Mouse (Mus musculus) kidney, adult 18-20 months (tissue): Measurements from ENCODE around the gene Naaladl2.

Source experiments
- DNase-seq: peaks from one replicate; pipeline ENCODE4 v3.0.0; 2021

The Naaladl2 gene

GRCm38 (mm10) chr3:24670500-24670899 is 473.6 kb downstream of the Naaladl2 start:
- DNase-seq: no peak

GRCm38 (mm10) chr3:24668052-24668916 is 475.8 kb downstream of the Naaladl2 start:
- no peak for DNase-seq

DNA sequence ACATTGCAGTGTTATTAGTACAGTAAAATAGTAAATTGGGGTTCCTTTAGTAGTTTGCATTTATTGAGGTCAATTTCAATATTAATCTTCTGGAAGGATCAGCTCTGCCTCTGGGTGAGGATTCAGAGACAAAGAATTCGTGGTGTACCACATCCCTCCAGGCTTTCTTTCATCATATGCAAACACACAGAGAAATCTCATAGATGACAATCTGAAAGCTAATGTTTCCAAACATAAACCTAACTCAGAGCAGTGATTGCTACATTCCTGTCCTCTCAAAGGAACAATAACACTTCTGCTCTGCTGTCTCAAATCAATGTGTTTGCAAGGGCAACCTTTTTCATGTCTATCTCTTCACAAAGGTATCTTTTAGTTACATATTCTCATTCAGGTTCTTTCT is 478.7 kb downstream of the Naaladl2 start:
- no peak for DNase-seq

DNA sequence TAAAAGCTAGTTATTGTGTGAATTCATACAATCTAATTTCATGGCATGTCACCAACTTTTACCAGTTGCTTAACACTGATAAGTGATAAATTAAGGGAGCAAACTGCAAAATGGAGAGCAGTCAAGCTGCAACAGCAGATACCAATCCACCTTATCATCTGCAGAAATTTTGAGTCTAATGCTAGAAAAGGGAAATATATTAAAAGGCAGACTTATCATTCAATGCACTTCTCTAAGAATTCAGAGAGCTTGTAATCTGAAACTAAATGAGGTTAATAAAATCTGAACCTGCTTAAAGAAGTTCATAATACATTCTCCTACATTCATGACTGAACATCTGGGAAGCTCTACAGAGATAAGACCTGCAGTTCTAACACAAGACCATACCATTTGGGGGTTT is 480.3 kb downstream of the Naaladl2 start:
- DNase-seq: no peak

- no peak for DNase-seq
These were observed 514.0 kb downstream of the Naaladl2 start for GRCm38 (mm10) chr3:24630032-24630431.

- peak; percentile 5 for DNase-seq
These were observed 538.6 kb downstream of the Naaladl2 start for GRCm38 (mm10) chr3:24605485-24605884.

- DNase-seq: no peak
These were observed 539.2 kb downstream of the Naaladl2 start for GRCm38 (mm10) chr3:24604791-24605320.

GRCm38 (mm10) chr3:24595447-24595846 is 548.6 kb downstream of the Naaladl2 start:
- no peak for DNase-seq

- no peak for DNase-seq
These were observed 587.4 kb downstream of the Naaladl2 start for GRCm38 (mm10) chr3:24556617-24557016.

DNA sequence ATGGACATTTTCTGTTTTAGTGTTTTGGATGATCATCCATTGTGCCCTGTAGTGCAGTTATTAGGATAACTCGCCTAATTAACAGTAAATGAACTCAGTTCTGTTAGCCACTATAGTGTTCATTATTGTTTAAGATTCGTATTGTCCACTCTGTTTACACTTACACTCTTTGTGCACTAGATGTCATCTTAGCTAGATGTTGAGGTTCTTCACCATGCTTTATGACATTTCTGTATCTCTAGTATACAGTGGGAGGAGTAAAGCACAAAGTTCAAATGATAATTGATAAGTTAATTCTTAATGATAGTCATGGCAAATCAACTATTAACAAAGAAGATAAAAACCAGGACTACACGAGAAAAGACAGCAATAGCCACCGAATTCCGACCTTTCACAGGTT is 590.4 kb downstream of the Naaladl2 start:
- no peak for DNase-seq

- no peak for DNase-seq
These were observed 591.4 kb downstream of the Naaladl2 start for GRCm38 (mm10) chr3:24552631-24553030.

DNA sequence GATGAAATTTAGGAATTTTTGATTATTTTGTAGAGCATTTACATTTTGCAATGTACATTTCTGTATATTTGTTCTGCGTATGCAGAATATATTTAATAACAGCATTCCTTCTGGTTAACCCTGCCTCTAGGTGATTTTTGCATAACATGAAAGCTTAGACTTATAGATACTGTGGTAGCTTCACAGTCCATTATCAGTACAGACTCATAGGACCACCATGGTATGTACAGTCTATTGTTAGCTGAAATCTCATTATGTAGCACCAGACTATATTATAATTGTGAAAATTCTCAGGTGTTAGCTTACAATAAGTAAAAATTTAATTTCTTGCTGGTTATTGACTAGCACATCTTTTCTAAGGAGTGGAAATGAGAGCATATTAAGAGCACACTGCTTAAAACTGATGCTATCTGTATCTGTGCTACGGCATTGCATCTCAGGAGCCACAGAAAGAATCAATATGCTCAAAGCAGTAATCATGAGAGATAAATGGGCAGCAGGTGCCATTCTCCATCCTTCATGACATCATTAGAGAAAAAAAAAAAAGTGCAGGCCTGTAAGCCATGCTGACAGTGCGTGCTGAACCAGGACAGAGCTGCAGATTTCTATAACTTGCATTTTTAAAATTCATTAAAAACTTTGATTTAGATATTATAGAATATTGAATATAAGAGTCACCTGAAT is 610.1 kb downstream of the Naaladl2 start:
- DNase-seq: no peak

GRCm38 (mm10) chr3:24514918-24515317 is 629.1 kb downstream of the Naaladl2 start:
- no peak for DNase-seq

GRCm38 (mm10) chr3:24486456-24487112 is 657.5 kb downstream of the Naaladl2 start:
- no peak for DNase-seq

GRCm38 (mm10) chr3:24463941-24464340 is 680.1 kb downstream of the Naaladl2 start:
- DNase-seq: no peak

- no peak for DNase-seq
These were observed 703.4 kb downstream of the Naaladl2 start for GRCm38 (mm10) chr3:24440621-24441020.

- no peak for DNase-seq
These were observed 711.3 kb downstream of the Naaladl2 start for GRCm38 (mm10) chr3:24432761-24433160.

GRCm38 (mm10) chr3:24391737-24392136 is 752.3 kb downstream of the Naaladl2 start:
- no peak for DNase-seq

DNA sequence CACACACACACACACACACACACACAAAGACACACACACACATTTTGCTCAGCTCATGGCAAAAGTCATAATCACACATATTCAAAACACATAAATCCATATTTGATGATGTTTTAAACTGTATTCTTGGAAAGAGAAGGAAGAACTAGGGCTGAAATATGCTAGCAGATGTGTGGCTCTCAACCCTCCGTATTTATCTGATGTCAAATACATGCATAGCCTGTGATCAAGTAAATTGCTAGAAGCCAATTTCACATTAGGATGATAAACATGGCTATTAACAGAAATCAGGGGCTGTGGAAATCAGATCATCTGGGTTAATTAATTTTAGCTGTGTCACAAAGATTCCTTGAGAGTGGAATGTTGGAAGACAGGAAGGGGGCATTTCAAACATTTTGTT is 752.8 kb downstream of the Naaladl2 start:
- DNase-seq: no peak

GRCm38 (mm10) chr3:24355010-24355409 is 789.1 kb downstream of the Naaladl2 start:
- DNase-seq: no peak

GRCm38 (mm10) chr3:24321489-24322405 is 822.3 kb downstream of the Naaladl2 start:
- DNase-seq: no peak

DNA sequence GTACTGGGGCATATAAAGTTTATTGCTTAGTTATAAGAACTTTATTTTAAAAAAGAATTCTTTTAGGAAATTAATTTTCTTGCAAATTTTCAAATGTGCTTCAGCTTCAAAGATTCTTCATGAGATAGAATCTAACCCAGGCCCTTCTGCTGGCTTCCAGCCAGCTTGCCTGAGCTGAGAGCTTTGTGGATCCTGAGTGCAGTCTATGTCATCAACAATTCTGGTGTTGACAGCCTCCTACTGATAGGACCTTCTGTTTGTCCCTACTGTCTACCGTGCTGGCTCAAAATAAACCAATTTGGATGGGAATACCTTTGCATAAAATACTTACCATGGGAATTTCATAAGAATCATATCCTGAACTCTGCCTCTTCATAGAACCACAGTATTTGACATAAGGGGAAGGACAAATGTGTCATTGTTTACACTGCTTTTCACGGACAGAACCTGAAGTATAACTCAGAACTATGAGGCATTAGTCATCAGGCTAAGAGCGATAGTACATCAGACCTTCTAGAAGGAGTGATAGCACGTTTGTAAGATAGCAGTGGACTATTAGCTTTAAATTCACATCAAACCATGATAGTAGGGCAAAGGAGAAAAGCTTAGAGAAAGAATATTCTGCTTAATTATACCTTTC is 829.3 kb downstream of the Naaladl2 start:
- DNase-seq: no peak
